Mouse (Mus musculus) liver, embryonic 15.5 days (tissue): ENCODE results near the gene Ngdn. TPM values are rescaled to one million over a fixed set of nuclear protein-coding genes. Genes with fewer than 3 reads are reported as not detected.

Experiments used
- ATAC-seq: fragments of 200-750 bp; cut with Nextera tagmentation; 2 replicates; pipeline ENCODE4 v1.8.0; 2017; ENCODE audit warnings: moderate number of reproducible peaks, mild to moderate bottlenecking, moderate library complexity; ENCODE audit not compliant: insufficient read depth
- H3K27ac ChIP-seq: fragments of 300-500 bp; sonication (generic); replicated peaks from 2 replicates; pipeline ENCODE4 v1.5.1; 2015; ENCODE audit warnings: mild to moderate bottlenecking, inconsistent platforms
- H3K27me3 ChIP-seq: fragments of 300-500 bp; sonication (generic); 2 replicates; pipeline ENCODE4 v1.6.1; 2015; ENCODE audit warnings: mild to moderate bottlenecking, inconsistent platforms
- H3K36me3 ChIP-seq: fragments of 300-500 bp; sonication (generic); replicated peaks from 2 replicates; pipeline ENCODE4 v1.6.1; 2015; ENCODE audit warnings: moderate library complexity, mild to moderate bottlenecking, inconsistent platforms
- H3K4me1 ChIP-seq: fragments of 300-500 bp; sonication (generic); replicated peaks from 2 replicates; pipeline ENCODE4 v1.6.1; 2015; ENCODE audit warnings: inconsistent platforms
- H3K4me2 ChIP-seq: fragments of 300-500 bp; sonication (generic); 2 replicates; pipeline ENCODE4 v1.6.1; 2015; ENCODE audit warnings: moderate library complexity, mild to moderate bottlenecking, inconsistent platforms
- H3K4me3 ChIP-seq: fragments of 300-500 bp; sonication (generic); replicated peaks from 2 replicates; pipeline ENCODE4 v1.5.1; 2015; ENCODE audit warnings: mild to moderate bottlenecking, inconsistent platforms
- H3K9ac ChIP-seq: fragments of 300-500 bp; sonication (generic); 2 replicates; pipeline ENCODE4 v1.6.1; 2015; ENCODE audit warnings: moderate library complexity, mild to moderate bottlenecking, inconsistent platforms
- H3K9me3 ChIP-seq: fragments of 300-500 bp; sonication (generic); replicated peaks from 2 replicates; pipeline ENCODE4 v1.6.1; 2016; ENCODE audit warnings: inconsistent platforms
- WGBS: fragments of 180-500 bp; shearing (Covaris S2); methylation state at CpG from one replicate; pipeline ENCODE4 v1.1.7; 2015; ENCODE audit warnings: mixed read lengths; ENCODE audit not compliant: insufficient replicate concordance; 5-methylcytosine and 5-hydroxymethylcytosine counted together
- polyA plus RNA-seq: library from polyadenylated mRNA; unstranded; fragments of >200 nt; fragmentation: Nextera tagmentation; extraction: Ambion mirVana; gene quantifications from 2 replicates; pipeline ENCODE4 v1.2.1, GENCODE M21; 2015

The Ngdn gene
- polyA plus RNA-seq, 1 experiment from 2014 or later, result 34.6 TPM

DNA sequence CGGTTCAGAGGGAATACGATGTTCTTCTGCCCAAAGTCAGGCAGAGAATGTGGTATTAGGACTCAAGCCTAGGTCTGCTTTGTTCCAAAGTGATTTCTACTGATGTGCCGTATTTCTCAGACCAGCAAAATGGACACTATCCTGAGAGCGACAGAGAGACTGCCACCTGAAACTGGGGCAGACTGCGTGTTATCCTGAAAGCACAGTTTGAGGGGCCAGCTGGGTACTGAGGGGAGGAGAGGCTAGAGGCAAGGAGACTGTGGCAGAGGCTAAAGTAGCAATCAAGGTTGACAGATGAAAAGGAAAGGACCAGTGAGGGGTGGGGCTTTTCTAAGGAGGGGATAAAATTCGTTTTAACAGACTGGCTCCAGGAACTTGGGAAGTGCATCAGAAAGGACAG is 14.4 kb upstream of the Ngdn start:
- no peak overlapping the region for H3K4me2 ChIP-seq
- no peak overlapping the region for H3K4me3 ChIP-seq
- H3K9ac ChIP-seq, result no peak overlapping the region
- 0 out of 2 replicates have a peak, but pooled peaks cover 6% of the 10 kb centered on the region for H3K4me1 ChIP-seq
- no peaks in the 10 kb centered on the region for H3K9me3 ChIP-seq
- H3K27me3 ChIP-seq, result no peaks in the 10 kb centered on the region; the same call in none of the 2 replicates
- no peaks in the 10 kb centered on the region for H3K36me3 ChIP-seq
- no peak for ATAC-seq
- no peak overlapping the region for H3K27ac ChIP-seq
- 71% methylated on average over 6 of the region's 6 CpGs for WGBS

DNA sequence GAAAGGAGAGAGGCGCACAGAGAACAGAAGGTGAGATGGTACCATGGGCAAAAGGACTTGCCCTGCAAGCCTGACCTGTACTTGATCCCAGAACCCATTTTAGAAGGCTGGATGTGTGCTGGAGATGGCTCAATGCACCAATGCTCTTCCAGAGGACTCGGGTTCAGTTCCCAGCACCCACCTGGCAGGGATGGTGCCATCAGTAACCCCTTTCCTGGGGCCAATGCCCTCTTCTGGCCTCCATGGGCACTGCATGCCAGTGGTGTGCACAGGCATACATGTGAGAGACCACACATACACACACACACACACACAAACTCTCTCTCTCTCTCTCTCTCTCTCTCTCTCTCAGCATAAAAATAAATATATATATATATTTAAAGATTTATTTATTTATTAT is 13.8 kb upstream of the Ngdn start:
- WGBS, result 76% methylated on average over 2 of the region's 2 CpGs
- Histone ChIP-seq H3K4me1 (0 out of 2 replicates have a peak, but pooled peaks cover 6% of the 10 kb centered on the region), H3K27ac (no peak overlapping the region), H3K36me3 (no peaks in the 10 kb centered on the region), H3K4me3 (no peak overlapping the region), H3K27me3 (no peaks in the 10 kb centered on the region; the same call in none of the 2 replicates), H3K4me2 (no peak overlapping the region), H3K9ac (no peak overlapping the region), H3K9me3 (no peaks in the 10 kb centered on the region)
- ATAC-seq, result no peak

DNA sequence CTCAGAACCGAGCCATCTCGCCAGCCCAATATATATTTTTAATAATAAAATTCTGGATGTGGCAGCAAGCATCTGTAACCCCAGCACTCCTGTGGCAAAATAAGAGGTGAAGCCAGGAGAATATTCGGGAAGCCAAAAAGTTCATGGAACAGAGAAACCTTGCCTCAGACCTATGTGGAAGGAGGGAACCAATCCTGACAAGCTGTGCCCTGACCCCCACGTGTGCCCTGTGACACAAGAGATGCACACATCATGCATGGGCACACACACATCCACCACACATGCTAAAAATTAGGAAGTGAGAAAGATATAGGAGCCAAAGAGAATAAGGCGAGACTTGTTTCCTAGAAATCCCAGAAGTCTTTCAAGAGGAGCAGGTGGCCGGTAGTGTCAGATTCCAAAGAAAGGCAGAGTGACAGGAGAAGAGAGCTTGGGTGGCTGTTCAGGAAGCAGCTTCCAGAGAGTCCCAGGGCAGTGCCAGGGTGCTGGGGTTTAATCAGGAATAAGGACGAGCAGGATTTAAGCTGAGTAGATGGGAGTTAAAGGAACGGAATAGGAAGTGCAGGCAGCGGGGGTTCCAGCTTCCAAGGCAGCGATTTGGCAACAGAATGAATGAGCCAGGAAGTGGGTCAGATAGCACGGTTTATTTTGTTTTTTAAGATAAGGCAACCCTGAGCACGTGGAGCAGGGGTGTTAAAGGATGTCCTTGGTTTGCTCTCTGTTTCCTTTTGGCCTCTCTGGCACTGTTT is 13.1 kb upstream of the Ngdn start:
- Histone ChIP-seq H3K27ac (no peak overlapping the region), H3K4me3 (no peak overlapping the region), H3K27me3 (no peaks in the 10 kb centered on the region; the same call in 1 of the 2 replicates), H3K4me1 (0 out of 2 replicates have a peak, but pooled peaks cover 6% of the 10 kb centered on the region), H3K9me3 (no peaks in the 10 kb centered on the region), H3K4me2 (no peak overlapping the region), H3K36me3 (no peaks in the 10 kb centered on the region), H3K9ac (no peak overlapping the region)
- no peak for ATAC-seq
- 24% methylated on average over 12 of the region's 12 CpGs for WGBS

DNA sequence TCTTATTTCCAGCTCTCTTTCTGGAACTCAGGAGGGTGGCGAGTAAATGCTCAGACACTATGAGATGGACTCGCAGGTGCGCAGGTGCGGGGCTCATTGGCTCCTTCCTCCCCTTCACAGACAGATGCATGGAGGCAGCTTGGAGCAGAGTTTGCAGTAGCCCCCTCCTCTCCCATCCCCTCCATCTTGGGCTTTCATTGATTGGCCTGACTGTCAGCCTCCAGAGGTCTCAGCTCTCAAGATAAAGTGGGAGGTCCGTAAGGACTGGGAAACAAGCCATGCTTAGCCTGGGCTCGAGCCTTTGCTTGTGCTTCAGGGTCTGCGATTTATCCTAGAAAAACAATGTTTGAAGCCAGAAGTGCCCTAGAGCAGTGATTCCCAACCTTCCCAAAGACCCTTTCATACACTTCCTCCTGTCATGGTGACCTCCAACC is 12.6 kb upstream of the Ngdn start:
- Histone ChIP-seq H3K4me1 (0 out of 2 replicates have a peak, but pooled peaks cover 6% of the 10 kb centered on the region), H3K36me3 (no peaks in the 10 kb centered on the region), H3K9ac (no peak overlapping the region), H3K4me3 (no peak overlapping the region), H3K4me2 (no peak overlapping the region), H3K27ac (no peak overlapping the region), H3K27me3 (no peaks in the 10 kb centered on the region), H3K9me3 (no peaks in the 10 kb centered on the region)
- ATAC-seq, result no peak
- 39% methylated on average over 7 of the region's 7 CpGs for WGBS

DNA sequence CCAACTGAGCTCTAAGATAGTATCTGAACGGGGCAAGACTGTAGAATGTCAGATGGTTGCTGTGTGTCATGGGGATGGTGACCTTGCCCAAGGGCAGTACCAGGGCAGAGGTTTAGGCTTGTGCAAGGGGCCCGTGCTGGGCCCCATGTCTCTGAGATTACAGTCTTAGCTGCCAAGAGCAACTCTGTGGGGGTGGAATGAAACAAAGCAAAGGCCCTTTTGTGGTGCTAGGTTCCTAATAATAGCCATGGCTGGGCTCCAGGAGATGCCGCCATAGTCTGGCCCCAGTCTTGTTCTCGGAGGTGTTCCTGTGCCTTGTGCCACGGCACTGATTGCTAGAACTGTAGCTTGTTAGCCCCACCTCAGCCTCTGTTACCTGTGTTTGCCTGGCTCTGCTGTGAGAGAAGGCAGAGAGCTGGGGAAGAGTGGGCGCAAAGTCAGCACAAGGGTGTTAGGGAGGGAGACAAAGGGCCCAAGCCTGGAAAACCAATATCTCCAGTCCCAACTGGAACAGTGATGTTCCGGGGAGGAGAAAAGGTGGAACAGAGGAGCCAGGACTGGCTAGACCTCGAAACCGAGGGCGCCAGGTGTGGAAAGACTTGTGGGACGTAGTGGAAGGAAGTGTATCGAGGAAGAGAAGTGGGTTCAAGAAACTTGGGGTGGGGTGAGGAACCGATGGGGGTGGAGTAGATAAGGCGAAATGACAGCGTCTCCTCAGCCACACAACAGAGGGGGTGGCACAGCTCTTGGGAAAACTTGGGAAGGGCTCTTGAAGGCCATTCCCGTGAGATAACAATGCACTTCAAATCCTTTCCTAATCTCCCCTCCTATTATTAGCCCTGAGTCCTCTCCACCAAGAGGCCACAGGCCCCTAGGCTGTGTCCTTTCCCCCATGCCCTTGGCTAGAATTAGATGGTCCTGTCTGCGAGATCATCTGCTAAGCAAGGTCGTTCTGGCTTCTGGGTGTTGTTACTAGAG is 11.1 kb upstream of the Ngdn start:
- whole genome bisulfite sequencing, result 44% methylated on average over 18 of the region's 18 CpGs
- H3K4me2 ChIP-seq, result no peak overlapping the region

DNA sequence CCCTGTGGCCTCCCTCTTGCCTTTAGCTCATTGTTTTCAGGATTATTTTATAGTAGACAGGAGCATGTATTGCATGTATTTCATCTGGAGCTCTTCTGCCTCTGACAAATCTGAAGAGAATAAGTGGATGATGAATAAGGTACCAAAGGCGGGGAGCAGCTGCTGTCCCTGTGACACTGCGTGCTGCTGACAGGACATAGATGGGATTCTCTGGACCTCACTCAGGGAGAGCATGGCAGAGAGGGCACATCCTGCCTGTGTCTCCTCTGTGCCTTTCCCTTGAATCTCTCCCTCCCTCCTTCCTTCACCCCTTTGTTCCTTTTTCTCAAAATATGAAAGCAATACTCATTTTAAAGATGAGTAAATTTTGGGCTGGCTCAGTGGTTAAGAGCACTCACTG is 9.7 kb upstream of the Ngdn start:
- 77% methylated on average over 2 of the region's 2 CpGs for WGBS

More for the DNA sequence above, 11.1 kb upstream of the Ngdn start:
- Histone ChIP-seq H3K36me3 (no peaks in the 10 kb centered on the region), H3K9ac (no peak overlapping the region), H3K4me3 (no peak overlapping the region), H3K4me1 (0 out of 2 replicates have a peak, but pooled peaks cover 6% of the 10 kb centered on the region), H3K27ac (no peak overlapping the region), H3K27me3 (no peaks in the 10 kb centered on the region), H3K9me3 (no peaks in the 10 kb centered on the region)
- ATAC-seq, result no peak

DNA sequence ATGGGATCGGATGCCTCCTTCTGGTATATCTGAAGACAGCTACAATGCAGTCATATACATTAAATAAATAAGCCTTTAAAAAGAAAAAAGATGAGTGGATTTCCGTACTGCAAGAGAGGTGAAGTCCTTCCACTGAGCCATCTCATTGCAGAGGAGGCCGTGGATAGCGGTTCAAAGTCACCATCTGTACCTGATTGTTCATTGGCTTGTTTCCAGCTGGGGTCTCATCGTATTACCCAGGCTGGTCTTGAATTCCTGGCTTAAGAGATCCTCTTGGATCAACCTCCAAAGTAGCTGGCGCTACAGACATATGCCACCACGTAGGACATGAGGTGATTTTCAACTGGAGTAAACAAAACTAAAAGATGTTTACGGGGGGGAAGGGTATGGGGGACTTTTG is 9.3 kb upstream of the Ngdn start:
- Histone ChIP-seq H3K4me2 (no peak overlapping the region), H3K36me3 (no peaks in the 10 kb centered on the region), H3K4me3 (no peak overlapping the region), H3K27me3 (no peaks in the 10 kb centered on the region), H3K9ac (no peak overlapping the region), H3K27ac (no peak overlapping the region), H3K4me1 (0 out of 2 replicates have a peak, but pooled peaks cover 6% of the 10 kb centered on the region), H3K9me3 (no peaks in the 10 kb centered on the region)
- no peak for ATAC-seq
- WGBS, result 74% methylated on average over 8 of the region's 8 CpGs

More for the DNA sequence above, 9.7 kb upstream of the Ngdn start:
- Histone ChIP-seq H3K9ac (no peak overlapping the region), H3K27ac (no peak overlapping the region), H3K9me3 (no peaks in the 10 kb centered on the region), H3K36me3 (no peaks in the 10 kb centered on the region), H3K4me1 (0 out of 2 replicates have a peak, but pooled peaks cover 6% of the 10 kb centered on the region), H3K4me3 (no peak overlapping the region), H3K4me2 (no peak overlapping the region), H3K27me3 (no peaks in the 10 kb centered on the region)
- no peak for ATAC-seq

DNA sequence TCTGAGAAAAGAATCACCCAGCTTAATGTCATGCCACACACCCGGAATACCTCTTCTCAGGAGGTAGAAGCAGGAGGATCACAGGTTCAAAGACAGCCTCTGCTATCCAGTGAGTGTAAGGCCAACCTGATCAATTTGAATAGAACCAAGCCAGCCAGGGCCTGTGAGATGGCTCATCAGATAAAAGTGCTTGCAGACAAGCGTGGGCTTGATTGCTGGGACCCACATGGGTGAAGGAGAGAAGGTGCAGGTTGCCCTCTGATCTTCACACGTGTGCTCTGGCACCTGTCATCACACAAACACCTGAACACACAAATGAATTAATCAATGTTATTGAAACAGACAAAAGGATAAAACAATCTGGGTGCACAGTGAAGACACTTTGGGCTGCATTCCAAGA is 8.7 kb upstream of the Ngdn start:
- H3K4me1 ChIP-seq, result 0 out of 2 replicates have a peak, but pooled peaks cover 6% of the 10 kb centered on the region
- H3K36me3 ChIP-seq, result no peaks in the 10 kb centered on the region
- no peak overlapping the region for H3K4me3 ChIP-seq
- H3K27me3 ChIP-seq, result no peaks in the 10 kb centered on the region
- 42% methylated on average over 3 of the region's 3 CpGs for WGBS
- H3K4me2 ChIP-seq, result no peak overlapping the region
- no peak for ATAC-seq
- H3K9ac ChIP-seq, result no peak overlapping the region
- H3K9me3 ChIP-seq, result no peaks in the 10 kb centered on the region
- H3K27ac ChIP-seq, result no peak overlapping the region

DNA sequence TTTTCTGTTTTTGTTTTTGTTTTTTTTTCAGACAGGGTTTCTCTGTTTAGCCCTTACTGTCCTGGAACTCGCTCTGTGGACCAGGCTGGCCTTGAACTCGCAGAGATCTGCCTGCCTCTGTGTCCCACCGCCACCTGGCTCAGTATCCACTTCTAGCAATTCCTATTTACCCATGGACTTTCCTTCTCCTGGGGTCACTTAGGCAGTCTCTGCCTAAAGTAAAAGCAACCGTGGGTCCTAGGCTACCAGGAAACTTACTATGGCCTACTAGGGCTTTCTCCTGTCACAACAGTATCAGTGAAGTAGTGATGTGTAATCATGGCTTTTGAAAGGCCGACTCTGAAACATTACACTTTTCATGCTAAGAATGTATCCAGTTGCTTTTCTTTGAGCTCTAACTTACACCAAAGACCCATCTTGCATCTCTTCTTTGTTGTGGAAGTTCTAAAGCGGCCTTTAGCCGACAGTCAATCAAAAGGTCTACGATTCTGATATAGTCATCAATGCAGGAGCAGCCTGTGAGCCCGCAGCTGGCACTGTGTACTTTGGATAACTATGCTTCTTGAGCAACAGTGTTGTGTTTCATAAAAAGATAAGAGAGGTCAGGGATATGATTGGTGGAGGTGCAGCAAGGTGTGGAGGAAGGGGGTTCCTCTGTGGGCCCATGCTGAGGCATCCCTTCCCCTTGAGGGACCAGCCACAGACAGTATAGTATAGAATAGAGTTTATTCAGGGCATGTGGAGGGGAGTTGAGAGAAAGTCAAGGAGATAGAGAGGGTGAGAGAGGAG is 7.9 kb upstream of the Ngdn start:
- 0 out of 2 replicates have a peak, but pooled peaks cover 6% of the 10 kb centered on the region for H3K4me1 ChIP-seq
- no peak for ATAC-seq
- no peaks in the 10 kb centered on the region for H3K27me3 ChIP-seq
- no peak overlapping the region for H3K9ac ChIP-seq
- no peaks in the 10 kb centered on the region for H3K9me3 ChIP-seq
- no peak overlapping the region for H3K27ac ChIP-seq
- 61% methylated on average over 9 of the region's 9 CpGs for WGBS
- H3K4me3 ChIP-seq, result no peak overlapping the region
- no peaks in the 10 kb centered on the region for H3K36me3 ChIP-seq
- H3K4me2 ChIP-seq, result no peak overlapping the region

DNA sequence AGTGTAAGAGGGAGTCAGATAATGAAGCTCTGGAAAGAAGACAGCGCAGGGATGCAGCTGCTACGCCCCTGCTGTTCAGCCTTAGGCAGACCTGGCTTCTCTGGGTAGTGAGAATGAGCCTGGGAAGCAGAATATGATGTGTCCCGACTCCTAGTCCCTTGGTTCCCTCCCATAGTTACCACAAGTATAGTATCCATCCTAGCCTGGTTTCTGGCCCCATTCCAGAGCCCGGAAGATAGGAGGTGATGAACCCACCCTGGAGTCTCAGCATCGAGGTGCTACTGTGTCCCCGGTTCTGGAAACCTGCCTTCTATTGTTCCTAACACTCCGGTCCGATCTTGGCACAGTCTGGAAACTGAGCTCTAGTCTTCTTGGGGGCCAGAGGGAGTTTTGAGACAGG is 6.8 kb upstream of the Ngdn start:
- no peak overlapping the region for H3K4me3 ChIP-seq

More for the DNA sequence above, 6.8 kb upstream of the Ngdn start:
- WGBS, result 61% methylated on average over 8 of the region's 8 CpGs
- Histone ChIP-seq H3K4me2 (no peak overlapping the region), H3K9ac (no peak overlapping the region), H3K36me3 (no peaks in the 10 kb centered on the region), H3K4me1 (0 out of 2 replicates have a peak, but pooled peaks cover 6% of the 10 kb centered on the region), H3K9me3 (no peaks in the 10 kb centered on the region), H3K27ac (no peak overlapping the region), H3K27me3 (no peaks in the 10 kb centered on the region)
- ATAC-seq, result no peak
